Mouse (Mus musculus): Measurements from ENCODE around the gene Gnb1.

- TF ChIP-seq POLR2A (IDR thresholded peaks at IDR 0.05; ENCODE audit: insufficient read depth, low read depth, low read length) (no peak), CTCF (IDR thresholded peaks at IDR 0.05) (no peak)
These were observed 61.9 kb downstream of the Gnb1 start for GRCm38 (mm10) chr4:155552917-155553532.

Measured in heart, adult 2 months (tissue).